Mouse (Mus musculus): ENCODE measurements at regions not wholly inside any gene's neighbourhood (a gene's known extent, or its start where the extent isn't known, plus 50 kb on each side); places are given as distances from the start of the nearest gene placed in this dataset.

GRCm38 (mm10) chr2:10825278-10826133 lies 346.4 kb upstream of the Prkcq start:
- peak; percentile 89 for DNase-seq

- DNase-seq, result no peak
Measured at GRCm38 (mm10) chr2:10826134-10826767, 345.7 kb upstream of the Prkcq start.

DNA sequence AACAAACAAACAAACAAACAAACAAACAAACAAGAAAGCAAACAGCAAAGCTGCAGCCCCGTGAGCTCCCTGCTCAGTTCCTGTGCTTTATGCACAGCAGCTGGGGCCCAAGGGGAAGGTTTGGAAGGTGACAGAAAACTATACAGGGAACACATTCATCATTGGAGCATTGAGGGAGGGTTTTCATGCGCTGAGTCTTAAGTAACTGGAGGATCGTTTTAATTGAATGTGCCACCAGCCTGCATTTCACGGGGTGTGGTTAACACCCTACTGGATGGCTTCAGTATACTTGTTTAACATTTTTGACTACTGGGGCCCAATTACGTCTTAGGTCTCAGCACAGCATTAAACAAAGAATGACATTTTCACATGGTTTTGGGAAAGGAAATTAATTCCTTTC lies 331.9 kb upstream of the Prkcq start:
- no peak for DNase-seq

DNA sequence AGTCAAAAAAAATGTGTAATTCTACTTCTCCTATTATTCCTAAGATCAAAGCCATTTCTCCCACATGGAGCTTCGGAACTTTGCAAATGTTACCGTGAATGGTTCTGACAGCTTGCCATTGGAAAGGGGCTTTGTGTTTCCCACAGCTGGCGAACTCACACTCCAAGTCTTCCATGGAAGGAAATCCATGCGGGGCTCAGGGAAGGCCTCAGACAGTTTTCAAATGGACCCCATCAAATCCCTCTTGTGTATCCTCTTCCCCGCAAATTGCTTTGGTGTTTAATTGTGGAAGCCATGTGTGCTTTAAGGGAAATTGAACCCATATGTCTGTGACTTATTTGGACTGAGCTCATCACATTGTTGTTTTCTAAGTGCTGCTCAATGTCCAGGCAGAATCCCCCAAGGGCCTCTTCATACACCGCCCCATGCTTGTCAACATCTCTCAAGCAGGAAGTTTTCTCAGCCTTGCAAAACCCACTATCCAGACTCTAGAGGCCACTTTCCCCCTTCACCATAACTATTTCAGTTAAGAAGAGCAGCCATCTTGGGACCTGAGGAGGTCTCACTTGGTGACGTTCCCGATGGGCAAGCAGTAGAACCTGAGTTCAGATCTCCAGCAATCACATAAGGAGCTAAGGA lies 310.1 kb upstream of the Prkcq start:
- DNase-seq, result no peak

DNA sequence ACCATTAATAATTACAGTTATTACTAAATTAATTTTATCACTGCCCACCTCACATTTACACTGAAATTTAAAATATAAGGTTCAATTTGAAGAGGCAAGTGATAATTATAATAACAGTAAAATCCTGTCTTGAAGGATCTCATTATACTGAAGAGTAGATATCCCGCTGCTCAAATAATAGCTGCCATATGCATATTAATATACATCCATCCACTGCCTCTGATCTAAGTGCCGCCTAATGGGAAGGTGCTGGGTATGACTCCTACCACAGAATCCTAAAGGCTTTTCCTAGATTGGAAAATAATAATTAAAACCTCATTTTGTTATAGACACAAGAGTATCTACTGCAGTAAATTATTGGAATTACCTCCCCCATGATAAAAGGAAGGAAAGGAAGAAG lies 307.5 kb upstream of the Prkcq start:
- DNase-seq, result no peak

- DNase-seq, result no peak
Measured at GRCm38 (mm10) chr2:10874303-10874702, 297.6 kb upstream of the Prkcq start.

DNA sequence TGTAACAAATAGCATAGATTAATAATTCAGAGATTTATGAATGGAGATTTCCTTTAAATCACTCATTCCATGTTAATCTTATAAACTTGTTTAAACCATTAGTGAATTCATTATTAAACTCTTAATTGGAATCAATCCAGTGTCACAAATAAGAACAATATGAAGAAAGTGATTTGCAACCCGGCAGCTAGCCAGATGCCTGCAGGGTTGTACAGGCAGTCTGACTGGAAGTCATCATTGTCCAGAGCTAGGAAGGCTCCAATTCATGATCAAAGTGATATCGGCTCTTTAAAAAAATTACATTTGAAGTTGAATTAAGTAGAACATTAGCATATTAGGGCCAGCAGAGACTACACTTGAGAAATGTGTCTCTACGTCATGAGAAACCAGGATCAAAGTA lies 270.0 kb upstream of the Prkcq start:
- DNase-seq, result no peak

DNA sequence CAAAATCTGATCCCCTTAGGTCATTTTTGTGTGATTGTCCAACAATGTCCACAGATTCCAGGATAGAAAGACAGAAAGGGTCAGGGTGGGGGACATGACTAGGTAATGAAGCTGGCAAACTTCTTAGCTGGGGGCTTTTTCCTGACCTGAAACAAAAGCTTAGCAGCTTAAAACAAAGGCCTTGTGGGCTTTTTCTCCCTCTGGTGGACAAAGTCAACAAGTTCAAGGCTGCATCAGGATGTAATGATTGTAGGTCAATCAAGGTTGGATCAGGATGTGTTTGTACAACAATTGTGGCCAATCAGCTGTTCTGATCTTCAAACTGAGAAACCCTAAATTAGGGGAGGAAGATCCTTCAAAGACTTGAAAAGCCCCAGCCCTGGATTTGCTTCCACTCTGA lies 252.0 kb upstream of the Prkcq start:
- peak; percentile 13 for DNase-seq

DNA sequence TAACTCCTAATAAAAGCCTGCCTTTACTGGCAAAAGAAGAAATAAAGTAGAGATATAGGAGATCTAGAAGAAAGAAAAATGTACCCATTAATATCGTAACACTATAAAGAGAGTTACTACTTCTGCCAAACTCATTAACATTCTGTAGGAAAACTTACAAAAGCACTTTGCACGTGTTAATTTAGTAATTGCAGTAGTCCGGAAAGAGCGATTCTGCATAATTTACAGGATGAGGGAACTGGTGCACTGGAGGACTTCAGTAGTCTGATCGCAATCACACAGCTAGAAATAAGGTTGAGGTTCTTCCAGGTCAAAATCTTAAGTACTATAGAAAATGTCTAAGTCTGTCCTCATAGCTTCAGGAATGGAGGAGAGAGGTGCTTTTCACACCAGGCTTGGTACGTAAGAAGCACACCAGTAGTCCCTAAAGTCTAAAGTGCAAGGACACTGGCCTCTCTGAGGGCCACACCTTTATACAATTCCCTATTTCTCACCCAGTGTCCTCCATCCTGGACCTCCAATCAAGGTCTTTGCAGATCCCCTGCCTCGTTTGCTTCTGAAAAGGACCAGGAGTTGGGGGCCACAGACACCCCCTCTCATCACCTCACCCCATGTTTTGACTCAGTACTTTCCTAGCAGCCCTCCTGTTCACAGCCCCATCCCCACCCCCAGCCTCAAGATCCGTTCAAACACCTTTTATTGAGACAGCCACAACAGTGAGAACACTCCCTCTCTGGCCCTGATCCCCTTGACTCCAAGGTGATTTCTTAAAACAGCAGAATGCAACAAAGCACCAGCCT lies 251.0 kb upstream of the Prkcq start:
- DNase-seq, result no peak

DNA sequence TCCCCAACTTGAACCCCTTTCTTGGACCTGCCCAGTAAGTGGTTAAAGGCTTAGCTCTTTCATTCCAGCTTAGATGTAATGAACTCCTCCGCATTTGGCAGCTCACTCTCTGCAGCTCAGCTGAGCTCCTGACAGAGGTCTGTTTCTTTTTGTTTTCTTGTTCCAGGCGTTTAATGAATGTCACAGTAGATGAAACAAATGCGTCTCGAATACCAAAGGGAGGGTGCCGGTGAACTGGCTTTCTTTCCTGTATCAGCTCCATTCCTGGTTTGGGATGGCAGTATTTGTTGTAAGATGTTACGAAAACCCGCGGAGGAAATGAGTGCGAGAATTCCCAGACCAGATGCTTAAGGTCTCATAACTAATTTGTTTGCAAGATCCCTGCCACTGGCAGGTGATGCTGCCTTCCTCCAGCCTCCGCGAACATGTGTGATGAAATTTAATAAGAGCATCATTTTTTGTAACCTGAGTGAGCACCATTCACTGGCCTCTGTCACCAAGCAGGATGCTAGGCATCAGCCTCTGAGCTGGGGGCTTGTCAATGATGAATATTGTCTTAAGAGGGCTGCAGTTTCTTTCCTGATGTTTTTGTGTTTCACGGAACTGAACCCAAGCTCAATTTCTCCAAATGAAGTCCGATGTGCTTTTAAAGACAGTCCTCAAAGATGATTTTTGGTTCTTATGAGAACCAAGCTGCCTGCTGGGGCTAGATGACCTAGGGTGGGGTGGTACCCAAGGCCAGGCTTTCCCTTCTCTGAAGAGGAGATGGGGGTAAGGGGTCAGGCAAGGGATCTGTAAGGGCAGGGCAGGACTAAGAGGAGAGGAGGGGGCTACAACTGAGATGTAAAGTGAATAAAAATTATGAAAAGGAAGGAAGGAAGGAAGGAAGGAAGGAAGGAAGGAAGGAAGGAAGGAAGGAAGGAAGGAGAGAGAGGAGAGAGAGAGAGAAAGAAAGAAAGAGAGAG lies 250.1 kb upstream of the Prkcq start:
- DNase-seq, result no peak

DNA sequence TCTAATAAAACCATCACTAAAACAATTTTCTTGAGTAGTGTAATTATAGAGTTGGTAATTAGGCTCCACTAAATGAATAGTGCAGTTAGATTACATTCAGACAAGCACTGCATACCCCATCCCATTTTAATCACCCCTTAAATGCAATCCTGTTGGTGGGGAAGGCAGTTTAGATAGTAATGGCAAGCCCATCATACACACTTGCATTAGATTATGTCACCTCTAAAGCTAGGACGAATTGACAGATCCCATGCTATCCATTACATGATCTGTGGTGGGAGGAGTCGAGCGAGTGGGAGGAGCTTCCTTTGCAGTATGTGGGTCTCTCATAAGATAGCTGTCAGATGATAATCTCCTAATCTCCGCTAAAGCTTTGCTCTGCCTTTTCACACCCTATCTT lies 247.9 kb upstream of the Prkcq start:
- no peak for DNase-seq

- no peak for DNase-seq
Measured at GRCm38 (mm10) chr2:10925361-10925760, 246.5 kb upstream of the Prkcq start.

DNA sequence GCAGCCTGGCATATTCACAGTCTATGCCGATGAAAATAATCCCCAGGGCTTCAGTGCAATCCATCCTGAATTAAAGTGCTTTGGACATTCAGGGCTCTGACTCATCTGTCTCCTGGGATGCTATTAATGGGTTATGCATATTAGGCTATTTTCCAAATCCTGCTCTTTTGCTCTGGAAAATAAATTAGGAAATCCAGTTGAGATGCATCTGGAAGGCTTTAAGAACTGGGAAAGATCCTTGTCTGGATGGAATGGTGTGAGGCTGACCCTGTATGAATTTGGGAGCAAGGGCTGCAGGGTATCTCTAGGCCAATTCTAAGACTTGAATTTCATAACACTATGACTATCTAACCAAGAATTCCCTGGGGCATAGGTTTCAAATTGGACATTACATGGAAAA lies 234.5 kb upstream of the Prkcq start:
- no peak for DNase-seq

- DNase-seq, result no peak
Measured at GRCm38 (mm10) chr2:10965224-10965623, 206.7 kb upstream of the Prkcq start.

DNA sequence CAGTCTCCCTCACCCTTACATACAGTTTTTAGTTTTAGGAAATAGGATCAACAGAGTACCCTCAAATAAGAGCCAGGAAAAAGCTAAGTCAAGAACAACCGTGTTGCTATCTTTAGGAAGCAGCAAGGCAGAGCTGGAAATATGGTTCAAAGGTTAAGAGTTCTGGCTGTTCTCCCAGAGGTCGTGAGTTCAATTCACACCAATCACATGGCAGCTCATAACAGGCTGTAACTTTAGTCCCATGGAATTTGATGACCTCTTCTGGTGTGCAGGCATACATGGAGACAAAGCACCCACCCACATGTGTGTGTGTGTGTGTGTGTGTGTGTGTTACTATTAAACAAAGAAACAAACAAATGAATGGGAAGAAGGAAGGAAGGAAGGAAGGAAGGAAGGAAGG lies 205.0 kb upstream of the Prkcq start:
- DNase-seq, result no peak

GRCm38 (mm10) chr2:10969111-10969689 lies 202.7 kb upstream of the Prkcq start:
- DNase-seq, result no peak

DNA sequence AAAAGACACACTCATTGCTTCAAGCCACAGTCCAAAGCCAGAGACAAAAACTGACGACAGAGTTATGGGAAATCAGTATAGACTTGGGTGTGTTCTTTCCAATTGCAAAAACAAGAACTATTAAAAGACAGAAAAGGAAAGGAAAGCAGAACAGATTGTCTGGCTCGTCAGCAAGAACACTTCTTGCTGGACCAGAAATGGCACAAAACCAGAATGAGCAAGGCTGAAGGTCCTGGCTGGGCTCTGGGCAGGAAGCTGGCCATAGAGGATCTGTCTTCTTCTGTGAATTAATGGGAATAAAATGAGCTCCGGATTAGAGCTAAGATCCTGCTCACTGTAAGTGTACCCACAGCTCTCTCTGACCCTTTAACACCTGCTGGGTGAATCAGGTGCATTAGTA lies 199.9 kb upstream of the Prkcq start:
- no peak for DNase-seq

DNA sequence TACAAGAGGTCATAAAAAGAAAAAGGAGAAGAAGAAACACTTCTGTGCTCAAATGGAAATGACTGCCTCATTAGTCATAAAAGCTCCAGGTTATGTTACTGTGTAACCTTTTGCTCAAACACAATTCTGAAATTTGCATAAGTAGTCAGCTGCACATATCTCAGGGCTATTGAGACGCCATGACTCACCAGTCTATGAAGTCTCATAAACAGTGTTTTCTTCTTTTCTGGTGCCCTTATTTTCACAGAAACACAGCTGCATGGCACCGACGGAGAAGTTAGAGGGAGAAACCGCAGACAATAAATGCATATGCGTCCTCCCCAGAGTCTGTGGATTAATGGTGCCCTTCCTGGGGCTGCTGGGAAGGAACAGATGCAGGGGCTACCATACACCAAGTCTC lies 193.1 kb upstream of the Prkcq start:
- no peak for DNase-seq

GRCm38 (mm10) chr2:10986101-10986500 lies 185.8 kb upstream of the Prkcq start:
- peak; percentile 15 for DNase-seq

DNA sequence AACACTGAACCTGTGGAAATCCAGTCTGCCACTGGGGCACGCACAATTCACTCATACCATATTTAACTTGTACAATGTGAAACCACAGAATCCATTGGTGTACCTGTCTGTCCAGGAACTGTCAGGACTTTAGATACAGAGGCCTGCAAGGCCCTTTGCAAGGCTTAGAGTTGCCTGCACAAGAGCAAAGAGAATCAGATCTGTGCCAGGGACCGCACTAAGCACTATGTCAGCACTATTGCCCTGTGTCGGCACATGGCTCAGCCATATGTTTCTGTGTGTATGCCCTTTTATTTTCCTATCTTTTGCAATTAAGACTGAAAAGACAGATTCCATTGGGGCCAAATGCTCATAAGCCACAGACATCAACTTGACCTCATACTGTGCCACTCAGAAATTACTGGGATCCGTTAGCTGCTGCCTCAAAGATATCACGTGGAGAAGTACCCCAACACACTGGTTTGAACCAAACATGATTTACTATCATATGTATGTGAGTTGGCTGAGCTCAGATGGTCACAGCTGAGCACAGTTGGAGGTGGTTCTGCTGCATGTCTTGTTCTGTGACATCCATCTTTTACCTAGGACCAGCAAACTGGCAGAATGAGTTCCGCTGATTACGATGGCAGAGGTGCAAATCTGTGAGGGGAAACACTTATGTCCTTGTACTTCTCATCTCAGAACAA lies 181.7 kb upstream of the Prkcq start:
- DNase-seq, result no peak

DNA sequence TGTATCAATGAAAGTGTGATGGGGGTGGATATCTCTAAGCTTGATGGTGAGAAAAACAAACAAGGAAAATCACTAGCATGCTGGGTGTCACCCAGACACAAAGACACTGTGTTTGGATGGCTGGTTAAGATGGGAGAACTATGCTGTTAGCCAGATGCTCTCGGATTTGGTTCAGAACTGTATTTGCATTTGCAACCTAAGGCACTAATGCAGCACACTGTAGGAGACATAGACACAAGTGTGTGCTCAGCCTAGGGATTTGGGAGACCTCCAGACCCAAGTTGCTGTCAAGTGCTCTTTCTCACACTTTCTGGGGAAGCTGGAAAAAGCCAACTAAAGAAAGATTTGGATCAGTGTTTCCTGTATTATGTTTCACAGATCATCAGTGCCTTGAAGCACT lies 173.1 kb upstream of the Prkcq start:
- DNase-seq, result no peak
